8 mouse cellular contexts compared by ENCODE assay signal in the genomic region with DNA sequence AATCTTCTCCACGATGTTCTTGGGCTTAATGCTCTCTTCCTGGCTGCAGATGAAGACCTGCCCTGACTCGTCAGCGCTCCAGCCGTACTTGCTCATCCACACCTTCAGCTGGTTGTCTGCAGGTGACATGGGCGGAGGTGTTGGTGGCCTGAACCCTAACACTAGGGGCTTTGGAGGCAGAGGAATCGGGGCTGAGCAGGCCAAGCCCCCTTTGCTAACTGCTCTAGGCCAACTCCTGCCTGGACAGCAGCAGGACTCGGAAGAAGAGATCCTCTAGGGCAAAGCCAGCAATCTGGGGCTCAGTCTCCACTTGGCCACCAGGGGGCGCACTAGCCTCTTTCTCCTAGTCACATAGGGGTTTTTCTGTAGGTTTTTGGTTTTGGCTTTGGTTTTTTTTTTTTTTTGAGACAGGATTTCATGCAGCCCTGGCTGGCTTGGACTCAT. TPM values are rescaled to one million over a fixed set of nuclear protein-coding genes. Genes with fewer than 3 reads are reported as not detected.
A peak's percentile ranks its signal among the peaks of the same experiment; 100 is the strongest.
DNase-seq lines count a peak whose midpoint lies in the region; ATAC-seq and TF ChIP-seq lines count a peak whose summit lies in the region.

No protein-coding gene starts in this region.

- H3K9me3 ChIP-seq in CH12.LX (replicated peaks; ENCODE audit: low read length) = no peaks in the 10 kb centered on the region
- H3K9me3 ChIP-seq in heart, embryonic 16.5 days (replicated peaks; ENCODE audit: control insufficient read depth, low read length) = no peaks in the 10 kb centered on the region

- no peak overlapping the region for H3K4me3 ChIP-seq in CH12.LX (replicated peaks in 1 of 3; ENCODE audit: low read depth in 2 of 3, low read length in 2 of 3, poor library complexity in 1 of 3)
- H3K4me3 ChIP-seq in heart, embryonic 16.5 days (ENCODE audit: low read length) = no peak overlapping the region

- no peak for ATAC-seq in heart, embryonic 16.5 days (replicated peaks; ENCODE audit: extremely low read depth, insufficient read depth, low FRiP score)

- no peak overlapping the region for H3K27ac ChIP-seq in CH12.LX (ENCODE audit: insufficient read depth, low read depth)
- peak overlapping the region; percentile 89 for H3K27ac ChIP-seq in heart, embryonic 16.5 days (ENCODE audit: low read length)

- H3K4me1 ChIP-seq in CH12.LX (ENCODE audit: control insufficient read depth in 1 of 2, insufficient read depth in 2 of 2) = peaks cover 4 to 31% of the 10 kb centered on the region in 2 experiments
- H3K4me1 ChIP-seq in heart, embryonic 16.5 days (ENCODE audit: control insufficient read depth, insufficient read depth, low read length) = peaks cover 17% of the 10 kb centered on the region

- H3K79me2 ChIP-seq in CH12.LX (replicated peaks; ENCODE audit: control insufficient read depth, extremely low read depth, insufficient read depth, poor library complexity, severe bottlenecking) = no peaks in the 10 kb centered on the region

- TF ChIP-seq EP300 in CH12.LX (IDR thresholded peaks at IDR 0.05; ENCODE audit: low read length) = no peak

- H3K9ac ChIP-seq in CH12.LX (ENCODE audit: insufficient read depth, low read depth) = no peak overlapping the region
- H3K9ac ChIP-seq in heart, embryonic 16.5 days (ENCODE audit: low read length) = 0 out of 2 replicates have a peak overlapping the region, but pooled peaks have one; percentile 6

- H3K4me2 ChIP-seq in CH12.LX (ENCODE audit: insufficient read depth, low read depth, poor library complexity, severe bottlenecking) = no peak overlapping the region
- H3K4me2 ChIP-seq in heart, embryonic 16.5 days (ENCODE audit: low read depth, low read length) = no peak overlapping the region

- H3K27me3 ChIP-seq in CH12.LX (replicated peaks) = no peaks in the 10 kb centered on the region
- H3K27me3 ChIP-seq in heart, embryonic 16.5 days (ENCODE audit: control insufficient read depth, insufficient read depth, low read length) = no peaks in the 10 kb centered on the region

- peak; percentile 88 for DNase-seq in CH12.LX (ENCODE audit: extremely low read depth)
- DNase-seq in adrenal gland, adult 18-20 months (ENCODE audit: low spot score in 2 of 2) = peak; percentile 75 to 82
- peak; percentile 57 for DNase-seq in embryo, embryonic 11.5 days (ENCODE audit: low read depth, low spot score)
- DNase-seq in layer of hippocampus, postnatal 36 days = peak; percentile 51 to 57
- peak; percentile 88 for DNase-seq in lung, postnatal 36 days
- DNase-seq in right cerebral cortex, postnatal 36 days (ENCODE audit: low spot score in 2 of 2) = peak; percentile 52 to 61
- DNase-seq in urinary bladder, postnatal 4 days (ENCODE audit: low spot score in 2 of 2) = peak; percentile 72 to 88

- peak; percentile 75 to 94 for TF ChIP-seq CTCF in CH12.LX (conservative IDR thresholded peaks at IDR 0.05 in 1 of 2, IDR thresholded peaks at IDR 0.05 in 1 of 2; ENCODE audit: low read depth in 2 of 2, low read length in 2 of 2)

- in situ Hi-C loops in CH12.LX (cut with MboI; ENCODE audit: low pct_ligation_motif_present, low pct_unique_long_range_greater_than_20kb, low sequenced_read_pairs) = no loop called here

- H3K36me3 ChIP-seq in CH12.LX (replicated peaks in 1 of 2; ENCODE audit: control insufficient read depth in 1 of 2, insufficient read depth in 1 of 2, low read length in 1 of 2) = peaks cover 54 to 83% of the 10 kb centered on the region in 2 experiments
- H3K36me3 ChIP-seq in heart, embryonic 16.5 days (ENCODE audit: control insufficient read depth, insufficient read depth) = peaks cover 33% of the 10 kb centered on the region

- TF ChIP-seq POLR2A in CH12.LX (IDR thresholded peaks at IDR 0.05; ENCODE audit: low read depth, low read length) = 0 out of 2 replicates have a peak, but pooled peaks have one; percentile 37

- peak; percentile 81 for TF ChIP-seq RAD21 in CH12.LX (IDR thresholded peaks at IDR 0.05; ENCODE audit: low read depth, low read length)

- 59% methylated on average over 8 of the region's 8 CpGs for WGBS in heart, embryonic 16.5 days

- dilution Hi-C loops in CH12.LX (cut with MboI; ENCODE audit: extremely low pct_ligation_motif_present, extremely low pct_unique_long_range_greater_than_20kb, low sequenced_read_pairs) = no loop called here

TF ChIP-seq in CH12.LX, 34 proteins besides CTCF, POLR2A, EP300 and RAD21:
- TF ChIP-seq PAX5 (IDR thresholded peaks at IDR 0.05; ENCODE audit: low read length) (no peak), MYC (IDR thresholded peaks at IDR 0.05; ENCODE audit: low read depth, low read length) (no peak), TBP (conservative IDR thresholded peaks at IDR 0.05; ENCODE audit: low read depth, low read length) (no peak), POLR2AphosphoS2 (IDR thresholded peaks at IDR 0.05; ENCODE audit: low read depth, low read length) (no peak), RCOR1 (conservative IDR thresholded peaks at IDR 0.05; ENCODE audit: low read depth, low read length) (no peak), MAX (IDR thresholded peaks at IDR 0.05; ENCODE audit: low read length) (no peak), USF1 (IDR thresholded peaks at IDR 0.05; ENCODE audit: low read depth, low read length) (no peak), HCFC1 (IDR thresholded peaks at IDR 0.05; ENCODE audit: low read depth, low read length) (0 out of 2 replicates have a peak, but pooled peaks have one; percentile 33), TCF12 (IDR thresholded peaks at IDR 0.05; ENCODE audit: low read depth, low read length) (peak; percentile 30; the same call in 1 of the 2 replicates), SMC3 (IDR thresholded peaks at IDR 0.05; ENCODE audit: low read depth, low read length) (peak; percentile 96), UBTF (IDR thresholded peaks at IDR 0.05; ENCODE audit: low read depth, low read length) (no peak), MEF2A (IDR thresholded peaks at IDR 0.05; ENCODE audit: borderline replicate concordance, low read depth, low read length) (no peak), MAZ (IDR thresholded peaks at IDR 0.05; ENCODE audit: low read depth, low read length) (no peak), ETS1 (conservative IDR thresholded peaks at IDR 0.05; ENCODE audit: low read depth, low read length) (no peak), SIN3A (IDR thresholded peaks at IDR 0.05; ENCODE audit: low read length) (0 out of 2 replicates have a peak, but pooled peaks have one; percentile 34), KAT2A (IDR thresholded peaks at IDR 0.05; ENCODE audit: insufficient replicate concordance, low read length) (no peak), CHD1 (IDR thresholded peaks at IDR 0.05; ENCODE audit: low read depth, low read length) (no peak), USF2 (conservative IDR thresholded peaks at IDR 0.05; ENCODE audit: low read depth, low read length) (no peak), ZMIZ1 (IDR thresholded peaks at IDR 0.05; ENCODE audit: low read depth, low read length) (no peak), NELFE (IDR thresholded peaks at IDR 0.05; ENCODE audit: low read depth, low read length) (no peak), E2F4 (IDR thresholded peaks at IDR 0.05; ENCODE audit: insufficient replicate concordance, low read depth, low read length) (no peak), ELF1 (IDR thresholded peaks at IDR 0.05; ENCODE audit: low read depth, low read length) (no peak), GABPA (IDR thresholded peaks at IDR 0.05; ENCODE audit: insufficient replicate concordance, low read depth, low read length) (no peak), BHLHE40 (IDR thresholded peaks at IDR 0.05; ENCODE audit: low read depth, low read length) (no peak), ZC3H11A (IDR thresholded peaks at IDR 0.05; ENCODE audit: low read depth, low read length) (peak; percentile 66), JUN (IDR thresholded peaks at IDR 0.05; ENCODE audit: insufficient read depth, low read depth, low read length) (no peak), MAFK (IDR thresholded peaks at IDR 0.05; ENCODE audit: insufficient replicate concordance, low read length) (no peak), MXI1 (IDR thresholded peaks at IDR 0.05; ENCODE audit: low read depth, low read length) (no peak), NRF1 (IDR thresholded peaks at IDR 0.05; ENCODE audit: low read depth, low read length) (no peak), ZNF384 (IDR thresholded peaks at IDR 0.05; ENCODE audit: low read depth, low read length) (peak; percentile 98), IRF4 (IDR thresholded peaks at IDR 0.05; ENCODE audit: low read depth, low read length) (no peak), ZKSCAN1 (IDR thresholded peaks at IDR 0.05; ENCODE audit: borderline replicate concordance, low read depth, low read length) (no peak; the same call in 1 of the 2 replicates), CHD2 (IDR thresholded peaks at IDR 0.05; ENCODE audit: low read length) (no peak), JUND (conservative IDR thresholded peaks at IDR 0.05; ENCODE audit: low read depth, low read length) (no peak)

RNA-seq across cellular contexts. Expression of a gene that starts 9.1 kb away (rescaled TPM):
- 513 and 551 TPM in 2 replicates for total RNA-seq in CH12.LX (2012; rRNA removed)
- total RNA-seq in CH12.LX (2014; rRNA removed) = 595 and 658 TPM in 2 replicates
- polyA plus RNA-seq in CH12.LX (2012; ENCODE audit: insufficient read length, low read depth) = 580 and 584 TPM in 2 replicates
- 100 to 1,000 TPM; 227 to 253 TPM for total RNA-seq in adrenal gland, adult 18-20 months (2021)
- polyA plus RNA-seq in heart, embryonic 16.5 days (2015; fragmentation: Nextera tagmentation; extraction: Ambion mirVana) = 262 and 283 TPM in 2 replicates
- total RNA-seq in layer of hippocampus, postnatal 36 days (2021) = 100 to 1,000 TPM; 190 to 196 TPM

RNA-seq across cellular contexts. Expression of a gene that starts 9.3 kb away (rescaled TPM):
- 183 and 195 TPM in 2 replicates for total RNA-seq in CH12.LX (2012; rRNA removed)
- 112 and 114 TPM in 2 replicates for total RNA-seq in CH12.LX (2014; rRNA removed)
- 395 and 401 TPM in 2 replicates for polyA plus RNA-seq in CH12.LX (2012; ENCODE audit: insufficient read length, low read depth)
- total RNA-seq in adrenal gland, adult 18-20 months (2021) = 1 to 10 TPM in 1 of 2 experiments, under 1 TPM in 1; 0.96 to 2.4 TPM
- polyA plus RNA-seq in heart, embryonic 16.5 days (2015; fragmentation: Nextera tagmentation; extraction: Ambion mirVana) = 6.0 and 12.2 TPM in 2 replicates
- total RNA-seq in layer of hippocampus, postnatal 36 days (2021) = 1 to 10 TPM; 1.7 to 1.9 TPM

RNA-seq across cellular contexts. Expression of a gene that starts 10.4 kb away (rescaled TPM):
- total RNA-seq in CH12.LX (2012; rRNA removed) (62.9 and 63.4 TPM in 2 replicates), CH12.LX (2014; rRNA removed) (45.9 and 56.9 TPM in 2 replicates)
- polyA plus RNA-seq in CH12.LX (2012; ENCODE audit: insufficient read length, low read depth) = 127 and 145 TPM in 2 replicates
- total RNA-seq in adrenal gland, adult 18-20 months (2021) = 100 to 1,000 TPM; 197 to 233 TPM
- polyA plus RNA-seq in heart, embryonic 16.5 days (2015; fragmentation: Nextera tagmentation; extraction: Ambion mirVana) = 260 and 301 TPM in 2 replicates
- 100 to 1,000 TPM; 121 to 130 TPM for total RNA-seq in layer of hippocampus, postnatal 36 days (2021)

Comparison
In these comparisons a context has a peak if more than half of its experiments do, and no peak if none do; other contexts are left out.
1. RNA of a gene that starts 9.3 kb away (total RNA-seq): 112 to 195 TPM in CH12.LX; 0.96 to 2.4 TPM in adrenal gland, adult 18-20 months and 1.7 to 1.9 TPM in layer of hippocampus, postnatal 36 days; every median in the first group is over 10 times any median in the second.
2. Peak in every context shown above with its lines, with median percentiles within 50 percentile points of each other: DNase-seq.